In the genomic region with DNA sequence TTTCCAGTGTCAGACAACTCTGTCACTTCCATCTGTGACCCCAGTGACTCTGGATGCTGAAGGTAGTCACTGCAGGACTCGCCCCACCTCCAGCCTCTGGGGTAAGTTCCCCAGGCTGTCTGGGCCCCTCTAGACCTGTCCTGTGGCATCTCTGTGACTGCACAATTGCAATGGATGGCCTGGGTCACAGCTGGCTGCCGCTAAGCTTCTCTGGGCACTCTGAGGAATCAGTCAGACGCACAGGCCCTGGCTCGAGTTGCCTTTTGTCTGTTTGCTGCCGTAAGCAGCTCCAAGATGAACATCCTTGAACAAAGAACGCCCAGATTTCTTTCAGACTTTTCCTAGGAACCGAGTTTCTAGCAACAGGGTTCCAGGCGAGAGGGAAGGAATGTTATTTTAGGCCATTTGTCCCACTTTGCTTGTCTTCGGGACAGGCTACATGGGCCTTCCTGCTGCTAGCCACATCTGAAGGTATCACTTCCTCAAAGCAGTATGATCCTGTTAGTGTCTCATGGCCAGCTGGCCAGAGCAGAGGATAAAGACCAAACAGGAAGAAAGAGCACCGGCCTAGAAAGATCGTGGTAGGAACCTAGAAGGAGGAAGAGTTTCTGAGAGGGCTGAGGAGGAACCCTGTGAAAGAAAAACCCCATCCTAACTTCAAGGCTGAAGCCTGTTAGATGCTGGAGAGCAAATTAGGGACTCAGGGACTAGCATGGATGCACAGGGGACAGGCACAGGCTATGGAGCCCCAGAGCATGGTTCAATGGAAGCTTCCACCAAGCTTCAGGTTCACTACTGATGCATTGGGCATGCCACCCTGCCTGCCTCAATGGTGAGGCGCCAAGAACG, we compare ENCODE assay signal across 17 mouse cellular contexts. TPM values are rescaled to one million over a fixed set of nuclear protein-coding genes. Genes with fewer than 3 reads are reported as not detected.
DNase-seq lines count a peak whose midpoint lies in the region; ATAC-seq and TF ChIP-seq lines count a peak whose summit lies in the region.
"Had no signal": no experiment of that assay in that cellular context is flagged by ENCODE, and none has a peak within 500 bp of the region (broad histone marks: within the 10 kb centered on the region; RNA-seq: fewer than 3 reads in every experiment).

No protein-coding gene starts in this region.

- H3K27me3 ChIP-seq in heart, embryonic 11.5 days (ENCODE audit: control insufficient read depth, insufficient read depth, low read length), result 0 out of 2 replicates have a peak, but pooled peaks cover 3% of the 10 kb centered on the region
- H3K27me3 ChIP-seq in lung, postnatal 0 days (replicated peaks; ENCODE audit: insufficient read depth, low read length), result no peaks in the 10 kb centered on the region; the same call in 1 of the 2 replicates
- H3K27me3 ChIP-seq in splenic B cell, adult 2 months (ENCODE audit: control insufficient read depth, insufficient read depth, low read length, poor library complexity, severe bottlenecking), result no peaks in the 10 kb centered on the region
- no peaks in the 10 kb centered on the region for H3K27me3 ChIP-seq in hindbrain, postnatal 0 days (ENCODE audit: insufficient read depth, low read length)
- H3K27me3 ChIP-seq: embryonic facial prominence, embryonic 12.5 days; hindbrain, embryonic 15.5 days; liver, embryonic 13.5 days; neural tube, embryonic 12.5 days had no signal

- no peaks in the 10 kb centered on the region; the same call in 1 of the 2 replicates for H3K4me1 ChIP-seq in heart, embryonic 11.5 days (ENCODE audit: control insufficient read depth, insufficient read depth, low read length)
- H3K4me1 ChIP-seq in lung, postnatal 0 days (ENCODE audit: insufficient read depth, low read depth, low read length), result no peaks in the 10 kb centered on the region
- no peaks in the 10 kb centered on the region for H3K4me1 ChIP-seq in hindbrain, postnatal 0 days (ENCODE audit: insufficient read depth, low read length)
- H3K4me1 ChIP-seq: embryonic facial prominence, embryonic 12.5 days; liver, embryonic 13.5 days had no signal

- no peak overlapping the region for H3K4me3 ChIP-seq in heart, embryonic 11.5 days (ENCODE audit: low read depth, low read length)
- H3K4me3 ChIP-seq in lung, postnatal 0 days (ENCODE audit: low read depth, low read length), result no peak overlapping the region
- no peak overlapping the region for H3K4me3 ChIP-seq in hindbrain, postnatal 0 days (ENCODE audit: low read length)
- H3K4me3 ChIP-seq: embryonic facial prominence, embryonic 12.5 days; hindbrain, embryonic 15.5 days; liver, embryonic 13.5 days; neural tube, embryonic 12.5 days had no signal

- TF ChIP-seq EP300 in lung, postnatal 0 days (IDR thresholded peaks at IDR 0.05), result no peak

- H3K9ac ChIP-seq in heart, embryonic 11.5 days (ENCODE audit: low read depth, low read length), result no peak overlapping the region
- no peak overlapping the region for H3K9ac ChIP-seq in lung, postnatal 0 days (replicated peaks; ENCODE audit: low read depth)
- H3K9ac ChIP-seq in hindbrain, postnatal 0 days (replicated peaks; ENCODE audit: low read length), result no peak overlapping the region
- H3K9ac ChIP-seq: embryonic facial prominence, embryonic 12.5 days; hindbrain, embryonic 15.5 days; liver, embryonic 13.5 days; neural tube, embryonic 12.5 days had no signal

- DNase-seq in heart, adult 8-10 months (ENCODE audit: low spot score), result peak; percentile 33
- peak; percentile 65 to 76 for DNase-seq in spleen, postnatal 36 days (ENCODE audit: low spot score in 2 of 2)
- no peak for DNase-seq in spleen, postnatal 14 days (ENCODE audit: low spot score in 2 of 2)
- peak; percentile 13 for DNase-seq in lung, postnatal 0 days (ENCODE audit: low spot score)
- DNase-seq in splenic B cell, adult 2 months (ENCODE audit: low read depth, low spot score), result peak; percentile 68
- DNase-seq in embryo, embryonic 10.5 days (ENCODE audit: low spot score), result no peak
- DNase-seq in hindbrain, postnatal 0 days (ENCODE audit: low spot score), result no peak
- DNase-seq: adrenal gland, postnatal 25 days; cerebellum, adult 2 months; liver, embryonic 13.5 days; right cerebral cortex, adult 18-20 months had no signal

- H3K36me3 ChIP-seq in heart, embryonic 11.5 days (ENCODE audit: control insufficient read depth, insufficient read depth, low read length), result no peaks in the 10 kb centered on the region
- H3K36me3 ChIP-seq in lung, postnatal 0 days (ENCODE audit: insufficient read depth, low read length), result no peaks in the 10 kb centered on the region
- no peaks in the 10 kb centered on the region for H3K36me3 ChIP-seq in splenic B cell, adult 2 months (ENCODE audit: control insufficient read depth, insufficient read depth, low read length, poor library complexity, severe bottlenecking)
- H3K36me3 ChIP-seq in hindbrain, postnatal 0 days (ENCODE audit: insufficient read depth, low read length), result no peaks in the 10 kb centered on the region
- H3K36me3 ChIP-seq: embryonic facial prominence, embryonic 12.5 days; hindbrain, embryonic 15.5 days; liver, embryonic 13.5 days; neural tube, embryonic 12.5 days had no signal

- TF ChIP-seq CTCF in lung, postnatal 0 days (IDR thresholded peaks at IDR 0.05), result no peak
- TF ChIP-seq CTCF in hindbrain, postnatal 0 days (IDR thresholded peaks at IDR 0.05; ENCODE audit: low read depth), result no peak

- H3K27ac ChIP-seq in heart, embryonic 11.5 days (ENCODE audit: low read depth, low read length), result no peak overlapping the region
- no peak overlapping the region for H3K27ac ChIP-seq in lung, postnatal 0 days (ENCODE audit: low read length)
- H3K27ac ChIP-seq in hindbrain, postnatal 0 days, result no peak overlapping the region
- H3K27ac ChIP-seq: embryonic facial prominence, embryonic 12.5 days; hindbrain, embryonic 15.5 days; liver, embryonic 13.5 days; neural tube, embryonic 12.5 days had no signal

- no peak for ATAC-seq in heart, embryonic 11.5 days (replicated peaks; ENCODE audit: insufficient number of reproducible peaks, low FRiP score, low TSS enrichment)
- no peak for ATAC-seq in lung, postnatal 0 days
- no peak for ATAC-seq in hindbrain, postnatal 0 days
- ATAC-seq: forebrain, embryonic 16.5 days had no signal

- 45% methylated on average over 13 of the region's 13 CpGs for WGBS in heart, embryonic 11.5 days (ENCODE audit: insufficient replicate concordance)
- WGBS in lung, postnatal 0 days, result 54% methylated on average over 13 of the region's 13 CpGs
- whole genome bisulfite sequencing in hindbrain, postnatal 0 days, result 54% methylated on average over 13 of the region's 13 CpGs

- no peak overlapping the region for H3K4me2 ChIP-seq in heart, embryonic 11.5 days
- no peak overlapping the region for H3K4me2 ChIP-seq in lung, postnatal 0 days (replicated peaks; ENCODE audit: low read depth, low read length)
- H3K4me2 ChIP-seq in hindbrain, postnatal 0 days (ENCODE audit: low read depth, low read length), result no peak overlapping the region
- H3K4me2 ChIP-seq: embryonic facial prominence, embryonic 12.5 days; hindbrain, embryonic 15.5 days; liver, embryonic 13.5 days; neural tube, embryonic 12.5 days had no signal

- no peaks in the 10 kb centered on the region for H3K9me3 ChIP-seq in heart, embryonic 11.5 days (replicated peaks; ENCODE audit: control insufficient read depth, low read length)
- H3K9me3 ChIP-seq in lung, postnatal 0 days (ENCODE audit: low read length), result no peaks in the 10 kb centered on the region
- no peaks in the 10 kb centered on the region for H3K9me3 ChIP-seq in hindbrain, postnatal 0 days (ENCODE audit: low read length)
- H3K9me3 ChIP-seq: embryonic facial prominence, embryonic 12.5 days; hindbrain, embryonic 15.5 days; liver, embryonic 13.5 days; neural tube, embryonic 12.5 days had no signal

RNA-seq across cellular contexts. Expression of a gene that starts 31.2 kb away (rescaled TPM):
- total RNA-seq in heart, adult 8-10 months (2022), result under 1 TPM; 0.60 to 0.75 (median 0.64) TPM
- polyA plus RNA-seq in heart, embryonic 11.5 days (2014; fragmentation: Nextera tagmentation; extraction: Ambion mirVana), result 0.04 and 0.10 TPM in 2 replicates
- 0.12 TPM in 2 replicates for polyA plus RNA-seq in lung, postnatal 0 days (2015; fragmentation: Nextera tagmentation; extraction: Ambion mirVana)
- 1.8 and 2.9 TPM in 2 replicates for total RNA-seq in hindbrain, postnatal 0 days (2014; rRNA removed)
- polyA plus RNA-seq in hindbrain, postnatal 0 days (2015; fragmentation: Nextera tagmentation; extraction: Ambion mirVana), result 0.78 and 0.98 TPM in 2 replicates
- polyA plus RNA-seq: kidney, embryonic 16.5 days had no signal

Comparison
In these comparisons a context has a peak if more than half of its experiments do, and no peak if none do; other contexts are left out.
1. DNase-seq: peak in heart, adult 8-10 months (single experiment), spleen, postnatal 36 days (2 of 2), lung, postnatal 0 days (single experiment) and splenic B cell, adult 2 months (single experiment); none in spleen, postnatal 14 days (0 of 2), embryo, embryonic 10.5 days (single experiment) and hindbrain, postnatal 0 days (single experiment).